Mouse (Mus musculus) brown adipose tissue, adult 24 weeks (tissue): ENCODE results near the gene Amn1. TPM values are rescaled to one million over a fixed set of nuclear protein-coding genes. Genes with fewer than 3 reads are reported as not detected.
"Not testable (repeated sequence)": the region's sequence is repeated elsewhere in the genome, so short reads cannot be mapped to it uniquely, and the experiment has no call there.

Experiments used
- H3K27ac ChIP-seq: fragments of 200-500 bp; replicated peaks from 2 replicates; pipeline ENCODE4 v1.5.1; 2012; ENCODE audit warnings: low read depth, mild to moderate bottlenecking, low read length
- H3K4me1 ChIP-seq: fragments of 200-500 bp; 2 replicates; pipeline ENCODE4 v1.6.1; 2012; ENCODE audit warnings: low read length, mixed read lengths; ENCODE audit not compliant: control insufficient read depth, insufficient read depth, insufficient read length
- H3K4me3 ChIP-seq: fragments of 200-500 bp; 2 replicates; pipeline ENCODE4 v1.5.1; 2012; ENCODE audit warnings: low read depth, mild to moderate bottlenecking, low read length, moderate library complexity; ENCODE audit not compliant: insufficient read depth
- polyA plus RNA-seq: library from polyadenylated mRNA; stranded (reverse); fragments of >200 nt; gene quantifications from 2 replicates; pipeline ENCODE4 v1.2.4, GENCODE M21; 2012; ENCODE audit not compliant: missing spikeins, insufficient read depth, insufficient read length

The Amn1 gene
- polyA plus RNA-seq, 1 experiment: 20.7 TPM

GRCm38 (mm10) chr6:149139011-149139410, 49.5 kb downstream of the Amn1 start:
- Histone ChIP-seq H3K27ac (no peak overlapping the region), H3K4me3 (no peak overlapping the region), H3K4me1 (0 out of 2 replicates have a peak, but pooled peaks cover 5% of the 10 kb centered on the region)

GRCm38 (mm10) chr6:149137936-149138335, 50.6 kb downstream of the Amn1 start:
- H3K4me3 ChIP-seq: no peak overlapping the region
- 0 out of 2 replicates have a peak, but pooled peaks cover 5% of the 10 kb centered on the region for H3K4me1 ChIP-seq
- H3K27ac ChIP-seq: peak overlapping the region; percentile 40; the same call in 1 of the 2 replicates

DNA sequence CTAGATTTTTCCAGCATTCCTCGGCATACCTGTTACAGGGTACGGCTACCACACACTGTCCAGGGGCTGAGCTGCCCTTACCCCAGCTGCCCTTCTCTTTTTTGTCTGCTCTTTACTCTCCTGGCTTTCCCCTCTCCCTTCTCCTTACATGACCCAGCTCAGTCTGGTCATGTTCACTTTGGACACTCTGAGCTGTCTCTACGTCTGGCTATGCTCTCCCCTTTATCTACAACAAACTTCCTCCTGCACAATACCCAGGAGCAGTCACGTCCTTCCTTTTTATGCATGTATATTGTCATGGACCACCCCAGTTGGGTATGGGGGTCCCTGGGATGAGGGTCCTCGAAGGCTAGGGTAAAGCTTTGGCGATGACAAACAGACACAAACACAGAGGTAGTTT, 52.9 kb downstream of the Amn1 start:
- H3K27ac ChIP-seq: 0 out of 2 replicates have a peak overlapping the region, but pooled peaks have one; percentile 0
- H3K4me1 ChIP-seq: no peaks in the 10 kb centered on the region
- H3K4me3 ChIP-seq: no peak overlapping the region

DNA sequence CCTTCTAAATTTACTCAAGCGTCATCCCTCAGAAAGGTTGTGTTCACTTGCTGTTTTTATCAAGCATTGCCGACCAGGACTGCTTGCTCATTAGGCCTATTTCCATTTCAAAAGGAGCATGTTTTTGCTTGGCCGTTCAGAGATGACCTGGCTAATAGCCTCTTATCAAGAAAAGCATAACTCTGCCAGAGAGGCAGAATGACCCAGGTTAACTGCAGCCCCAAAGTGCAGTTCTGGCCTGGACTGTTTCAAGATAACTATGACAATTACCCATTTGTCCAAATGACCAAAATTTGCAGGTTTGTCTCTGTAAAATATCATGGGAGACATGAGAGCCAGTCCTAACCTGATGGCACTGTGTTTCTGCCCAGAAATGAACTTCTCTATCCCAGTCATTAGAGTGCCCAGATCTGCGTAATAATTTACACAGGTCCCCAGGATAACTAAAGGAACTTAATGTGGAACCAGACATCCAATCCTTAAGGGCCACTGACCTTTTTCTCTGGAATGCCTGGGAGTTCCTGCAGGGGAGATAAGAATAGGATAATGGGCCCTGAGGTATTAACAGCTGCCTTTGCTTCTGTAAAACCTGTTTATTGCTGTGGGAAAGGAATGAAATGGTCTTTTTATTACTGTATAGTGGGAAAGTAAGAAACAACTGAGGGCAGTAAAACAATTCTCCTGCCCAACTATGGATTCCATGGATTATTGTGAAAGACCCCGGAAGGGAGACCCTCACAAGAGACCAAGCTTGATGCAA, 53.9 kb downstream of the Amn1 start:
- Histone ChIP-seq H3K27ac (peak overlapping the region; percentile 40), H3K4me3 (no peak overlapping the region), H3K4me1 (no peaks in the 10 kb centered on the region)

DNA sequence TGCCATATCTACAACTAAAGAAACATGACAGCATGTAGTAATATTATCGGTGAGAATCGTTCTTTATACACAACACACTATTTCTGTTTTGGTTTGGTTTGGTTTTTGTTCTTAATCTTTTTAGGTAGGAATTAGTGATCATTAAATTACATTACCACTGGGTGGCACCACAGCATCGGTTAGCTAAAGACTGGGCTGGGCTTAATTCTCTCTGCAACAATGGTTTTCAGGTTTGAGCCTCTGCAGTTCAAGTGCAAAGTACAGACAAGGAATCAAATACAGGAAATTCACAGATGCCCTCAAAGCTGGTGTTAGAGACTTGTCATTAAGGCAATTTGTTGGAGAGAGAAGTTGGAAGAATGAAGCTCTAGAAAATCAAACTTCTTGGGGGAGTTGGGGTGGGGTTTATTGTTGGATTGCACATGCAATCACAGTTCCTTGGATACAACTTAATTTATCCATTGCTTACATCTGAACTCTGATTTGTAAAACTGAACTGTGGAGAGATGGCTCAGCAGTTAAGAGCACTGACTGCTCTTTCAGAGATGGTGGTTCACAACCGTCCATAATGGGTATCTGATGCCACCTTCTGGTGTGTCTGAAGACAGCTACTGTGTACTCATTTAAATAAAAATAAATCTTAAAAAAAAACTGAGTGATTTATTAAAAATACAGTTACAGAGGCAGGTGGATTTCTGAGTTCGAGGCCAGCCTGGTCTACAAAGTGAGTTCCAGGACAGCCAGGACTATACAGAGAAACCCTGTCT, 56.0 kb downstream of the Amn1 start:
- no peak overlapping the region for H3K4me3 ChIP-seq
- H3K27ac ChIP-seq: no peak overlapping the region
- H3K4me1 ChIP-seq: no peaks in the 10 kb centered on the region

DNA sequence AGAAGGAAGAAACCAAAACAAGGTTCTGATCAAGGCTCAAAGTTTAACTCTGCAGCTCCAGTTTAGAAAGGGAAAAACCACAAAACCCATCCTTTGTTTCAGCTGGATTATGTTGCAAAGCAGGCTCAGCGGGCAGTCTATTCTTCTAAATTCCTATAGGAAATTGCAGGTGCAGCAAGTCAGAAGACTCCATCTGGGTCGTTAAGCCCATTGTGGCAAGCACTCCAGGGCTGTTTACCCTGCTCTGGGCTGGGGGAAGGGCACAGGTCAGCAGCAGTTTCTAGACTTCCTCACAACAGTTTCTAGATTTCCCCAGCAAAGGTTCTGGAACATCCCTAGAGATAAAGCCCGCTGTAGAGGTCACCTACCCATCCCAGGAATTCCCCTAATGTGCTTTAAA, 57.4 kb downstream of the Amn1 start:
- H3K4me1 ChIP-seq: no peaks in the 10 kb centered on the region
- H3K27ac ChIP-seq: no peak overlapping the region
- H3K4me3 ChIP-seq: no peak overlapping the region

GRCm38 (mm10) chr6:149129870-149130269, 58.6 kb downstream of the Amn1 start, which contains the start of gene Gm10203:
Gene Gm10203 (plus strand): TSS chr6:149130170.
- not testable (repeated sequence) for H3K4me1 ChIP-seq, H3K4me3 ChIP-seq, H3K27ac ChIP-seq

DNA sequence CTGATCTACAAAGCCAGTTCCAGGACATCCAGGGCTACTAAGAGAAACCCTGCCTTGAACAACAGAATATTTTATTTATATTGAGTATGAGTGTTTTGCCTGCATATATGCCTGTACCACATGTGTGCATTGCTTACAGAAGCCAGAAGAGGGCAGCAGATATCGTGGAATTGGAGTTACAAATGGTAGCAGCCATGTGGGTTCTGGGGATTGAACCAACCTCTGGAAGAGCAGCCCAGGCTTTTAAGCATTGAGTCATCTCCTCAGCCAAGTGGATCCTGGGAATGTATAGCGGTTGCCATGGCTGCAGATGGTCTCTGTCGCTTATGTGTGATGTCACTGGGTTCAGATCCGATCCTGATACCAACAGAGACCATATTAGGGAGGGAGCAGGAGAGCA, 61.8 kb downstream of the Amn1 start:
- no peak overlapping the region for H3K27ac ChIP-seq
- no peak overlapping the region for H3K4me3 ChIP-seq
- no peaks in the 10 kb centered on the region for H3K4me1 ChIP-seq

DNA sequence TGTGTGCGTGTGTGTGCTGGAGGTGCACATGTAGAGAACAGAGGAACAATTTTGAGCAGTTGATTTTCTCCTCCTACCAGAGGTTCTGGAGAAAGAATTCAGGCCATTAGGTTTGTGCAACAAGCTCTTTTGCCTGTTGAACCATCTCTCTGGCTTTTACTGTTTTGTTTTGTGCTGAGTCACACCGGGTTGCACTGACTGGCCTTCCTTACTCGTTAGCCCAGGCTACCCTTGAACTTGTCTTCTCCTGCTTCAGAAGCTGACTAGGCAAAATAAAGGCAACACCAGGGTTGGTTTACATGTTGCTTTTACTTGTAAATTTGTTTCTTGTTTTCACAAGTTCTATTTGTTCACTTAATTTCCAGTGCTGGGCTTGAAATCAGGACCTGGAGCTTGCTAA, 65.5 kb downstream of the Amn1 start:
- Histone ChIP-seq H3K27ac (no peak overlapping the region), H3K4me1 (peaks cover 2% of the 10 kb centered on the region; the same call in 1 of the 2 replicates), H3K4me3 (no peak overlapping the region)

DNA sequence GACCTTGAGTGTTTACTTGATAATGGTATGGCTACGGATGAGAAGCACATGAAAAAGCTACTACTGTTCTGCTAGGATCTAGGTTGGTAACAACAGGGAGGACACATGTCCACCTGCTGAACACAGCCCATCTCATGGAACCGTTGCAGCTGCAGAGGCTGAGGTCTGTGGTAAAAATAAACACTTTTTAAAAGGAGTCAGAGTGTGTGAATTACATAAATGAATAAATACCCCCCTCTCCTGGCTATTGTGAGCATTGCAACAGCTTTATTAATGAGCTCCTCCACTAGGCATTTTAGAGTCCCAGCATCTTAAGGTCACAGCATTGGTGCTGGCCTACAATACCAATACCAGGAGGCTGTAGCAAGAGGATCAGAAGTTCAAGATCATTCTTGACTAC, 68.7 kb downstream of the Amn1 start:
- Histone ChIP-seq H3K4me3 (no peak overlapping the region), H3K27ac (no peak overlapping the region), H3K4me1 (peaks cover 2% of the 10 kb centered on the region; the same call in 1 of the 2 replicates)

- peak overlapping the region; percentile 86 for H3K27ac ChIP-seq
- peaks cover 2% of the 10 kb centered on the region; the same call in 1 of the 2 replicates for H3K4me1 ChIP-seq
- no peak overlapping the region for H3K4me3 ChIP-seq
Observed at GRCm38 (mm10) chr6:149118935-149119334, 69.6 kb downstream of the Amn1 start.

DNA sequence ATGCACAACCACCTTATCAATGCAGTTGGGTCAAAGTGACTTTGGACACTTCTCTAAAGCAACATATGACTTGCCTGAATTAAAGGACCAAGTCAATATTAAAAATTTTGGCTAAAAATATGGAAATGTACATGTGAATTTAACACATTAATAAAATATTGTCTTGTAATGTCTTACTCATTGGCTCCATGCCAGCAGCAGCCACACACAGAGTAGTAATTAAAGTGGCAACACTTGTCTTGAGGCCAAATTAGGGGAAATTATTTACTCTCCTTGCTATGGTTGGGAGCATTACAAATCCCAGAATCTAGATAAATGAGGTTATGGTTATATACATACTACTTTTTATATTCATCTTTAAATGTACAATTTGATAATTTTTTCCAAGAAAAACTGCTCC, 71.5 kb downstream of the Amn1 start:
- Histone ChIP-seq H3K4me1 (peaks cover 2% of the 10 kb centered on the region; the same call in 1 of the 2 replicates), H3K4me3 (no peak overlapping the region), H3K27ac (no peak overlapping the region)

GRCm38 (mm10) chr6:149108909-149109308, 79.6 kb downstream of the Amn1 start:
- H3K4me1 ChIP-seq: no peaks in the 10 kb centered on the region
- no peak overlapping the region for H3K4me3 ChIP-seq
- H3K27ac ChIP-seq: no peak overlapping the region

GRCm38 (mm10) chr6:149107615-149108014, 80.9 kb downstream of the Amn1 start:
- H3K4me1 ChIP-seq: no peaks in the 10 kb centered on the region
- no peak overlapping the region for H3K4me3 ChIP-seq
- no peak overlapping the region for H3K27ac ChIP-seq
